Mouse (Mus musculus) forebrain, embryonic 13.5 days (tissue): ENCODE measurements at regions not wholly inside any gene's neighbourhood (a gene's known extent, or its start where the extent isn't known, plus 50 kb on each side); places are given as distances from the start of the nearest gene placed in this dataset.
A peak's percentile ranks its signal among the peaks of the same experiment; 100 is the strongest.

ENCODE experiments used
- ATAC-seq: fragments of 200-750 bp; cut with Nextera tagmentation; 2 replicates; pipeline ENCODE4 v1.8.0; 2017
- H3K27ac ChIP-seq: fragments of 300-500 bp; sonication (generic); 2 replicates; pipeline ENCODE4 v1.5.1; 2015; ENCODE audit warnings: inconsistent platforms, mild to moderate bottlenecking, moderate library complexity
- H3K27me3 ChIP-seq: fragments of 300-500 bp; sonication (generic); 2 replicates; pipeline ENCODE4 v1.6.1; 2015; ENCODE audit warnings: mild to moderate bottlenecking, inconsistent platforms
- H3K36me3 ChIP-seq: fragments of 300-500 bp; sonication (generic); 2 replicates; pipeline ENCODE4 v1.6.1; 2015; ENCODE audit warnings: mild to moderate bottlenecking, inconsistent platforms; ENCODE audit not compliant: poor library complexity, severe bottlenecking
- H3K4me1 ChIP-seq: fragments of 300-500 bp; sonication (generic); 2 replicates; pipeline ENCODE4 v1.6.1; 2015; ENCODE audit warnings: inconsistent platforms
- H3K4me2 ChIP-seq: fragments of 300-500 bp; sonication (generic); 2 replicates; pipeline ENCODE4 v1.6.1; 2015; ENCODE audit warnings: inconsistent platforms, mild to moderate bottlenecking, moderate library complexity
- H3K4me3 ChIP-seq: fragments of 300-500 bp; sonication (generic); 2 replicates; pipeline ENCODE4 v1.5.1; 2015; ENCODE audit warnings: mild to moderate bottlenecking, inconsistent platforms
- H3K9ac ChIP-seq: fragments of 300-500 bp; sonication (generic); 2 replicates; pipeline ENCODE4 v1.6.1; 2015; ENCODE audit warnings: mild to moderate bottlenecking, inconsistent platforms
- H3K9me3 ChIP-seq: fragments of 300-500 bp; sonication (generic); replicated peaks from 2 replicates; pipeline ENCODE4 v1.6.1; 2016; ENCODE audit warnings: inconsistent platforms
- WGBS: fragments of 180-500 bp; shearing (Covaris S2); methylation state at CpG from one replicate; pipeline ENCODE4 v1.1.7; 2015; 5-methylcytosine and 5-hydroxymethylcytosine counted together

DNA sequence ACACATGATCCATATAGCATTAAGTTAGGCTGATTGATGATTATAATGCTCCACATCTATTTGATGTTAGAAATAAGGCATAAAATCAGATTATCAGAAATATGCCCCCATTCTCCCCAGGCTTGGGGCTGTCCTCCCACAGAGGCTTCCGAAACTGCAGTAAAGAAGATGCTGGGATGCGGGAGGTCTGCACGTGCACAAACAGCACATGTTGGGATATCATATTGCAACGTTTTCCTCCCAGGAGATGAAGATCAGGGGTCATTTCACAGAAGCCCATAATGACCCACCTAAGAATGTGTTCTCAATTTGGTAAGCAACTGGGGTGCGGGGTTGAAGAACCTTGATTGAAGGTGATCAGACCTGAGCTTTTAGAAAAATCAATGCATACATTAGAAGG, 85.9 kb upstream of the Got2 start:
- WGBS: 65% methylated on average over 5 of the region's 5 CpGs
- Histone ChIP-seq H3K9me3 (no peaks in the 10 kb centered on the region), H3K36me3 (no peaks in the 10 kb centered on the region), H3K4me2 (no peak overlapping the region), H3K4me3 (no peak overlapping the region), H3K27ac (no peak overlapping the region), H3K9ac (no peak overlapping the region), H3K4me1 (no peaks in the 10 kb centered on the region), H3K27me3 (no peaks in the 10 kb centered on the region)
- ATAC-seq: no peak

DNA sequence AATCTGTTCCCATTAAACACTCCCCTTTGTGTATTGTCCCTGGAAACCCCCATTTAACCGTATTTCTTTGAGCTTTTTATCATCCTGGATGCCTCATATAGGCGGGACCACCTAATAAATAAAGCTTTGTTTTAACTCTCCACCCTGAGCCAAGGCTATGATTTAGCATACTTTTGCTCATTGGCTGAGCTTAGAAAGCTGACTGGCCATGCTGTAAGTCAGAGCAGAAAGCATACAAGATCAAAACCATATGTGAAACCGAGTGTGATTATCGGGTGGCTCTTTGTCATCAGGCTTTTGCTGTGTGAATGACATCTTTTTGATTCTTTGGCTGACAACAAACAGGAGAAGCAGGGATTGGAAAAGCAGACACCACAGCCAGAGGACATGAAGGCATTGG, 85.2 kb upstream of the Got2 start:
- WGBS: 42% methylated on average over 4 of the region's 4 CpGs

DNA sequence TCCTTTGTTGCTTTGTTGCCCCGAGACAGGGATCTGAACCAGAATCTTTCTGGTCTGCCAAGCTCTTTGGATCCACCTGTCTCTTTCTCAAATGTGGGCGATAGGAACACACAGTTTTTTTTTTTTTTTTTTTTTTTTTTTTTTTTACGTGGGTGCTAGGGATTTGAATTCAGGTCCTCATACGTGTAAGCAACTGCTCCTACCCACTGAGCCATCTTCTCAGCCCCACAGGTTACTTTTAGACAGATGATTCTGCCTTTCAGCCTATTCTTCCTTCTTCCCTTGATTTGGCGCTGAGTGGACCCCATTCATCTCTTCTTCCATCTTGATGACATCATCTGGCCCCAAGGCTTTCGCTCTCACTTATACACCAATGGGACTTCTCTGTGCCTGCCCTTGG, 80.5 kb upstream of the Got2 start:
- H3K4me1 ChIP-seq: no peaks in the 10 kb centered on the region
- no peaks in the 10 kb centered on the region for H3K27me3 ChIP-seq
- H3K36me3 ChIP-seq: no peaks in the 10 kb centered on the region
- H3K9ac ChIP-seq: no peak overlapping the region
- 90% methylated on average over 6 of the region's 6 CpGs for WGBS
- no peak overlapping the region for H3K4me3 ChIP-seq
- no peak overlapping the region for H3K4me2 ChIP-seq
- ATAC-seq: no peak
- H3K27ac ChIP-seq: no peak overlapping the region
- no peaks in the 10 kb centered on the region for H3K9me3 ChIP-seq

More for the DNA sequence above, 85.2 kb upstream of the Got2 start:
- Histone ChIP-seq H3K36me3 (no peaks in the 10 kb centered on the region), H3K4me1 (no peaks in the 10 kb centered on the region), H3K27me3 (no peaks in the 10 kb centered on the region), H3K27ac (no peak overlapping the region), H3K9me3 (no peaks in the 10 kb centered on the region), H3K4me2 (no peak overlapping the region), H3K9ac (no peak overlapping the region), H3K4me3 (no peak overlapping the region)
- no peak for ATAC-seq

GRCm38 (mm10) chr8:95966430-95966829, 78.1 kb upstream of the Got2 start:
- H3K9me3 ChIP-seq: no peaks in the 10 kb centered on the region
- no peaks in the 10 kb centered on the region for H3K36me3 ChIP-seq
- WGBS: 43% methylated on average over 1 of the region's 1 CpGs
- no peak overlapping the region for H3K4me3 ChIP-seq
- H3K4me2 ChIP-seq: no peak overlapping the region
- ATAC-seq: no peak
- no peak overlapping the region for H3K27ac ChIP-seq
- H3K9ac ChIP-seq: no peak overlapping the region
- no peaks in the 10 kb centered on the region for H3K4me1 ChIP-seq
- H3K27me3 ChIP-seq: no peaks in the 10 kb centered on the region

GRCm38 (mm10) chr8:95952257-95952656, 63.9 kb upstream of the Got2 start:
- no peak overlapping the region for H3K27ac ChIP-seq
- no peaks in the 10 kb centered on the region for H3K4me1 ChIP-seq
- no peaks in the 10 kb centered on the region; the same call in 1 of the 2 replicates for H3K27me3 ChIP-seq
- 14% methylated on average over 10 of the region's 10 CpGs for WGBS
- H3K9me3 ChIP-seq: no peaks in the 10 kb centered on the region
- H3K36me3 ChIP-seq: no peaks in the 10 kb centered on the region
- H3K4me2 ChIP-seq: peak overlapping the region; percentile 56
- peak overlapping the region; percentile 36 for H3K4me3 ChIP-seq
- ATAC-seq: peak; percentile 60; the same call in 1 of the 2 replicates
- no peak overlapping the region for H3K9ac ChIP-seq

DNA sequence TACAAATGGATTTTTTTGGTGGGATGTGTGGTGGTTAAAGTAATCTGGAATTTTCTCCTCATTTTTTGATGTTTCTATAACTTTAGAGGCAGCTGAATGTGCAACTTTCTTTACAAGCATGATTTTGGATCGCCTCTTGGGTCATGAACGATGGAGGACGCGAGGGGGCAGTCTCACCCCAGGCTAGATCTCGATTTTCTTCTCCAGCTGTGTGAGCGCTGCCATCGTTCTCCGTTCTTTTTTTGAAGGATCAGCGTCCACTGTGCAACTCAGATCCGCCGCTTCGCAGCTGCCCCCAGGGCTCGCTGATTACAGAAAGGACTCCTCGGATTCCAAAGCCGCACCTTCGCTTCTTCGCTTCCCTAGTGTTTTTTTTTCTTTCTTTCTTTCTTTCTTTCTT, 63.4 kb upstream of the Got2 start:
- H3K9ac ChIP-seq: no peak overlapping the region
- ATAC-seq: peak; percentile 84

More for the DNA sequence above, 63.4 kb upstream of the Got2 start:
- no peaks in the 10 kb centered on the region for H3K9me3 ChIP-seq
- no peak overlapping the region for H3K27ac ChIP-seq
- under 1% methylated on average over 17 of the region's 17 CpGs for WGBS
- no peaks in the 10 kb centered on the region; the same call in 1 of the 2 replicates for H3K27me3 ChIP-seq
- no peaks in the 10 kb centered on the region for H3K36me3 ChIP-seq
- H3K4me2 ChIP-seq: peak overlapping the region; percentile 56
- H3K4me1 ChIP-seq: no peaks in the 10 kb centered on the region
- peak overlapping the region; percentile 36 for H3K4me3 ChIP-seq
